Comparison of ENCODE assay signal across 9 mouse cellular contexts in genomic region chr1:177014346-177014745, GRCm38 (mm10).
A peak's percentile ranks its signal among the peaks of the same experiment; 100 is the strongest.
DNase-seq lines count a peak whose midpoint lies in the region; ATAC-seq and TF ChIP-seq lines count a peak whose summit lies in the region.
"Had no signal": no experiment of that assay in that cellular context is flagged by ENCODE, and none has a peak within 500 bp of the region (broad histone marks: within the 10 kb centered on the region; RNA-seq: fewer than 3 reads in every experiment).

No protein-coding gene starts in this region.

- H3K27ac ChIP-seq in kidney, embryonic 15.5 days: 0 out of 2 replicates have a peak overlapping the region, but pooled peaks have one; percentile 15
- peak overlapping the region; percentile 58; the same call in 1 of the 2 replicates for H3K27ac ChIP-seq in forebrain, postnatal 0 days (ENCODE audit: low read depth, low read length)
- H3K27ac ChIP-seq in midbrain, embryonic 14.5 days (replicated peaks; ENCODE audit: low read depth, low read length): peak overlapping the region; percentile 72

- TF ChIP-seq CTCF in forebrain, postnatal 0 days (IDR thresholded peaks at IDR 0.05; ENCODE audit: low read depth): no peak

- no peaks in the 10 kb centered on the region for H3K36me3 ChIP-seq in kidney, embryonic 15.5 days
- H3K36me3 ChIP-seq in forebrain, postnatal 0 days (ENCODE audit: insufficient read depth): no peaks in the 10 kb centered on the region; the same call in 1 of the 2 replicates
- peaks cover 4% of the 10 kb centered on the region; the same call in 1 of the 2 replicates for H3K36me3 ChIP-seq in midbrain, embryonic 14.5 days (ENCODE audit: control insufficient read depth, insufficient read depth, low read length)

- no peaks in the 10 kb centered on the region for H3K27me3 ChIP-seq in kidney, embryonic 15.5 days
- no peaks in the 10 kb centered on the region for H3K27me3 ChIP-seq in forebrain, postnatal 0 days (ENCODE audit: insufficient read depth, low read length)
- no peaks in the 10 kb centered on the region for H3K27me3 ChIP-seq in midbrain, embryonic 14.5 days (ENCODE audit: control insufficient read depth, insufficient read depth, low read length)

- no peak; the same call in 1 of the 2 replicates for ATAC-seq in kidney, embryonic 15.5 days (replicated peaks; ENCODE audit: low FRiP score)
- ATAC-seq in forebrain, postnatal 0 days: peak; percentile 38
- peak; percentile 14; the same call in 1 of the 2 replicates for ATAC-seq in midbrain, embryonic 14.5 days (ENCODE audit: low FRiP score, low TSS enrichment)

- peaks cover 12% of the 10 kb centered on the region for H3K4me1 ChIP-seq in kidney, embryonic 15.5 days
- peaks cover 6% of the 10 kb centered on the region for H3K4me1 ChIP-seq in forebrain, postnatal 0 days (ENCODE audit: insufficient read depth)
- H3K4me1 ChIP-seq in midbrain, embryonic 14.5 days (ENCODE audit: control insufficient read depth, insufficient read depth, low read length): peaks cover 40% of the 10 kb centered on the region

- no peak overlapping the region for H3K4me2 ChIP-seq in kidney, embryonic 15.5 days
- no peak overlapping the region for H3K4me2 ChIP-seq in forebrain, postnatal 0 days (ENCODE audit: low read depth)
- no peak overlapping the region for H3K4me2 ChIP-seq in midbrain, embryonic 14.5 days (ENCODE audit: low read length)

- DNase-seq in kidney, adult 9 months: no peak
- peak; percentile 74 for DNase-seq in brain, adult 2 months (ENCODE audit: low read depth, low spot score)
- DNase-seq in forebrain, postnatal 0 days: peak; percentile 39
- DNase-seq in midbrain, embryonic 14.5 days: no peak
- DNase-seq in gastrocnemius, postnatal 10 days: no peak
- DNase-seq in spleen, postnatal 36 days (ENCODE audit: low spot score in 2 of 2): no peak
- no peak for DNase-seq in kidney, postnatal 36 days
- DNase-seq: kidney, adult 18-20 months had no signal

- H3K9ac ChIP-seq in kidney, embryonic 15.5 days: no peak overlapping the region
- no peak overlapping the region for H3K9ac ChIP-seq in forebrain, postnatal 0 days
- H3K9ac ChIP-seq in midbrain, embryonic 14.5 days (replicated peaks; ENCODE audit: low read length): no peak overlapping the region

- H3K4me3 ChIP-seq in kidney, embryonic 15.5 days (replicated peaks): no peak overlapping the region
- no peak overlapping the region for H3K4me3 ChIP-seq in forebrain, postnatal 0 days (ENCODE audit: low read depth, low read length)
- no peak overlapping the region for H3K4me3 ChIP-seq in midbrain, embryonic 14.5 days (replicated peaks; ENCODE audit: low read depth, low read length)

- no peaks in the 10 kb centered on the region for H3K9me3 ChIP-seq in kidney, embryonic 15.5 days (replicated peaks)
- no peaks in the 10 kb centered on the region for H3K9me3 ChIP-seq in forebrain, postnatal 0 days (ENCODE audit: low read length)
- no peaks in the 10 kb centered on the region for H3K9me3 ChIP-seq in midbrain, embryonic 14.5 days (ENCODE audit: control insufficient read depth, low read length)

- 59% methylated on average over 2 of the region's 2 CpGs for WGBS in kidney, embryonic 15.5 days
- 31% methylated on average over 2 of the region's 2 CpGs for WGBS in forebrain, postnatal 0 days
- WGBS in midbrain, embryonic 14.5 days: 20% methylated on average over 2 of the region's 2 CpGs

Comparison
In these comparisons a context has a peak if more than half of its experiments do, and no peak if none do; other contexts are left out.
1. H3K27ac ChIP-seq: peak in every context shown above with its lines; median percentile 72 in midbrain, embryonic 14.5 days; 58 in forebrain, postnatal 0 days; 15 in kidney, embryonic 15.5 days.
2. DNase-seq: peak in brain, adult 2 months (single experiment) and forebrain, postnatal 0 days (single experiment); none in kidney, adult 9 months (single experiment), midbrain, embryonic 14.5 days (single experiment), gastrocnemius, postnatal 10 days (single experiment), spleen, postnatal 36 days (0 of 2) and kidney, postnatal 36 days (0 of 2).